Mouse (Mus musculus): ENCODE measurements at regions not wholly inside any gene's neighbourhood (a gene's known extent, or its start where the extent isn't known, plus 50 kb on each side); places are given as distances from the start of the nearest gene placed in this dataset.

- H3K9me3 ChIP-seq (replicated peaks; ENCODE audit: control insufficient read depth, low read length, poor library complexity, severe bottlenecking): no peaks in the 10 kb centered on the region
- no peaks in the 10 kb centered on the region for H3K36me3 ChIP-seq (ENCODE audit: control insufficient read depth, insufficient read depth, low read length)
- no peak overlapping the region for H3K4me3 ChIP-seq (ENCODE audit: low read depth, low read length)
- H3K4me2 ChIP-seq (ENCODE audit: low read length): no peak overlapping the region
- H3K9ac ChIP-seq (ENCODE audit: low read depth, low read length): no peak overlapping the region
- WGBS: 92% methylated on average over 2 of the region's 2 CpGs
- H3K4me1 ChIP-seq (ENCODE audit: control insufficient read depth, insufficient read depth, low read length): no peaks in the 10 kb centered on the region
- ATAC-seq: no peak
- H3K27me3 ChIP-seq (ENCODE audit: control insufficient read depth, insufficient read depth, low read depth, low read length): no peaks in the 10 kb centered on the region
- no peak overlapping the region for H3K27ac ChIP-seq (ENCODE audit: low read length)
Measured at GRCm38 (mm10) chr12:25623449-25623848, 526.5 kb upstream of the Id2 start.

GRCm38 (mm10) chr12:25621142-25621541 lies 524.2 kb upstream of the Id2 start:
- no peaks in the 10 kb centered on the region for H3K4me1 ChIP-seq (ENCODE audit: control insufficient read depth, insufficient read depth, low read length)
- no peak for ATAC-seq
- 88% methylated on average over 2 of the region's 2 CpGs for WGBS

GRCm38 (mm10) chr12:25617521-25617920 lies 520.6 kb upstream of the Id2 start:
- no peaks in the 10 kb centered on the region for H3K4me1 ChIP-seq (ENCODE audit: control insufficient read depth, insufficient read depth, low read length)
- H3K9me3 ChIP-seq (replicated peaks; ENCODE audit: control insufficient read depth, low read length, poor library complexity, severe bottlenecking): no peaks in the 10 kb centered on the region
- no peaks in the 10 kb centered on the region for H3K27me3 ChIP-seq (ENCODE audit: control insufficient read depth, insufficient read depth, low read depth, low read length)
- no peak overlapping the region for H3K4me3 ChIP-seq (ENCODE audit: low read depth, low read length)
- H3K27ac ChIP-seq (ENCODE audit: low read length): no peak overlapping the region
- no peak overlapping the region for H3K4me2 ChIP-seq (ENCODE audit: low read length)
- WGBS: 74% methylated on average over 5 of the region's 5 CpGs
- H3K36me3 ChIP-seq (ENCODE audit: control insufficient read depth, insufficient read depth, low read length): no peaks in the 10 kb centered on the region
- ATAC-seq: no peak
- no peak overlapping the region for H3K9ac ChIP-seq (ENCODE audit: low read depth, low read length)

More at GRCm38 (mm10) chr12:25621142-25621541, 524.2 kb upstream of the Id2 start:
- Histone ChIP-seq H3K27me3 (ENCODE audit: control insufficient read depth, insufficient read depth, low read depth, low read length) (no peaks in the 10 kb centered on the region), H3K4me2 (ENCODE audit: low read length) (no peak overlapping the region), H3K9me3 (replicated peaks; ENCODE audit: control insufficient read depth, low read length, poor library complexity, severe bottlenecking) (no peaks in the 10 kb centered on the region), H3K4me3 (ENCODE audit: low read depth, low read length) (no peak overlapping the region), H3K9ac (ENCODE audit: low read depth, low read length) (no peak overlapping the region), H3K27ac (ENCODE audit: low read length) (no peak overlapping the region), H3K36me3 (ENCODE audit: control insufficient read depth, insufficient read depth, low read length) (no peaks in the 10 kb centered on the region)

DNA sequence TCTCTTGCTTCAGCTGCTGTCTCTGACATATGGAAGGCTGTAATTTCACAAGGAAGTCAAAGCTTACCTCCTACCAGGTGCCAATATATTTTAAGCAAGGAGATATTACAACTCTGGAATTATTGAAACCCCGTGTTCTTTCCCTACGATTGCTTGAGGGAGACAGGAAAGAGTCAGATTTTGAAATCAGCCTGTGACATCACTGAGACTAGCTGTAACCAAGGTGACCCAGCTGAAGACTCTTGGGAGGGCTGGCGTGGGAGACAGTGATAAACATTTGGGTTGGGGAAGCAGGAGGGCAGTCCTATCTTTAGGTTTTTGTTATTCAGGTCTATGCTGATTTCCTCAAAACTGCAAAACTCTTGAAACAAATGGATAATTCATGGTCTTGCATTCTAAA lies 518.4 kb upstream of the Id2 start:
- Histone ChIP-seq H3K9me3 (replicated peaks; ENCODE audit: control insufficient read depth, low read length, poor library complexity, severe bottlenecking) (no peaks in the 10 kb centered on the region), H3K4me3 (ENCODE audit: low read depth, low read length) (no peak overlapping the region), H3K36me3 (ENCODE audit: control insufficient read depth, insufficient read depth, low read length) (no peaks in the 10 kb centered on the region), H3K4me1 (ENCODE audit: control insufficient read depth, insufficient read depth, low read length) (no peaks in the 10 kb centered on the region), H3K27me3 (ENCODE audit: control insufficient read depth, insufficient read depth, low read depth, low read length) (no peaks in the 10 kb centered on the region), H3K27ac (ENCODE audit: low read length) (no peak overlapping the region), H3K4me2 (ENCODE audit: low read length) (no peak overlapping the region), H3K9ac (ENCODE audit: low read depth, low read length) (no peak overlapping the region)
- WGBS: 76% methylated on average over 3 of the region's 3 CpGs
- ATAC-seq: no peak

DNA sequence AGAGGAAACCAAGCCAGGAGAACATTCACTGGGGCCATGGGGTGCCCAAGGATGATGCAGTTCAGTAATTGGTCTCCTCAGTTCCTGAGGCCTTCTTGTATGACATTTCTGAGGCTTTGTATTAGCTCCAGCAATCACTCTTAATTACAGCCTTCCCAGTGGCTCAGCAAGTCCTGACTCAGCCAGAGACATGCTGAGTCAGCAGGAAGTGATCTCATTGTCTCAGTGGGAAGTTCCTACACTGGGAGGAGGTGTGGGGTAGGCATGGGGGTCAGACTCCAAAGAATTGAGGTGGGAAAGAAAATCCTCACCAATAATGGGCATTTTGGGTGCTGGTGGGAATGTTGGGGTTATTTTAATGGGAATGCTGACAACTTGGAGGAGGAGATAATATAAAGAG lies 516.5 kb upstream of the Id2 start:
- no peak overlapping the region for H3K27ac ChIP-seq (ENCODE audit: low read length)
- H3K4me1 ChIP-seq (ENCODE audit: control insufficient read depth, insufficient read depth, low read length): no peaks in the 10 kb centered on the region
- no peaks in the 10 kb centered on the region for H3K9me3 ChIP-seq (replicated peaks; ENCODE audit: control insufficient read depth, low read length, poor library complexity, severe bottlenecking)
- H3K9ac ChIP-seq (ENCODE audit: low read depth, low read length): no peak overlapping the region
- no peaks in the 10 kb centered on the region for H3K27me3 ChIP-seq (ENCODE audit: control insufficient read depth, insufficient read depth, low read depth, low read length)
- H3K4me3 ChIP-seq (ENCODE audit: low read depth, low read length): no peak overlapping the region
- H3K4me2 ChIP-seq (ENCODE audit: low read length): no peak overlapping the region
- no peaks in the 10 kb centered on the region for H3K36me3 ChIP-seq (ENCODE audit: control insufficient read depth, insufficient read depth, low read length)
- no peak for ATAC-seq

DNA sequence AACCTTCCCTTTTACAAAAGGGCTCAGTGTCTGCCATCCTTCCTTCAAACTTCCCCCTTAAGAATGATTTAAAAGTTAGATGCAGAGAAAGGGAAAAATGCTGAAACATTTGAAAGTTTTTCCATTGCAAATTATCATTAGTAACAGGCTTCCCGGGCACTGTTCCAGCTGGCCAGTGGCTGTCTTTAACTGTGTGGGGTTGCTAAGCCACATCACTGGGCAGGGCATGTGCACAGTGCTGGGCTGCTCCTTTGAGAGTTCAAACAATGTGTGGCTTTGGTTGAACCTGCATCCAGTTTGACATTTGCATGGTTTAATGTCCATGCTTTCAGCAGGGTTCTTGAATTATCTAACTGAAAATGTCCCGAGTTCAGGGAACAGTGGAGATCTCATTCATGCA lies 512.1 kb upstream of the Id2 start:
- Histone ChIP-seq H3K4me1 (ENCODE audit: control insufficient read depth, insufficient read depth, low read length) (no peaks in the 10 kb centered on the region), H3K9me3 (replicated peaks; ENCODE audit: control insufficient read depth, low read length, poor library complexity, severe bottlenecking) (no peaks in the 10 kb centered on the region), H3K9ac (ENCODE audit: low read depth, low read length) (no peak overlapping the region), H3K36me3 (ENCODE audit: control insufficient read depth, insufficient read depth, low read length) (no peaks in the 10 kb centered on the region), H3K27me3 (ENCODE audit: control insufficient read depth, insufficient read depth, low read depth, low read length) (no peaks in the 10 kb centered on the region), H3K4me2 (ENCODE audit: low read length) (no peak overlapping the region), H3K4me3 (ENCODE audit: low read depth, low read length) (no peak overlapping the region), H3K27ac (ENCODE audit: low read length) (no peak overlapping the region)
- peak; percentile 66; the same call in 1 of the 2 replicates for ATAC-seq
- WGBS: 35% methylated on average over 2 of the region's 2 CpGs

DNA sequence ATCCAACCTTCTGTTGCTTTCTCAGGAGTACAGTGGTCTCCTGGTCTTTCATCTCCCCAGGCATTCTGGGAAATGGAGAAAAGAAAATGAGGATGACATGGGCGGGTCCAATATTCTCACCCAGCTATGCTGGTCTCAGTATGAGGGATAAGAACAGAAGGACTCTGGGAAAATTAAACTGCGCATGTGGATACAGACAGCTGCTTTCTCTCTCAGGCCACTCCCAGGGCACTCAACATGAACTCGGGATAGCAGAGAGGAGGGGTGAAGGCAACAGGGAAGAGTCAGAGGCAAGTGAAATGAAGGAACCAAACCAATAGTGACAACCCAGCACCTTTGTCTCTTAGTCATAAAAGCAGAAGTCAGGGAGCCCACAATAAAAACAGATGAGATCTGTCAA lies 508.5 kb upstream of the Id2 start:
- Histone ChIP-seq H3K27me3 (ENCODE audit: control insufficient read depth, insufficient read depth, low read depth, low read length) (no peaks in the 10 kb centered on the region), H3K9me3 (replicated peaks; ENCODE audit: control insufficient read depth, low read length, poor library complexity, severe bottlenecking) (no peaks in the 10 kb centered on the region), H3K4me2 (ENCODE audit: low read length) (no peak overlapping the region), H3K4me1 (ENCODE audit: control insufficient read depth, insufficient read depth, low read length) (no peaks in the 10 kb centered on the region), H3K4me3 (ENCODE audit: low read depth, low read length) (no peak overlapping the region), H3K36me3 (ENCODE audit: control insufficient read depth, insufficient read depth, low read length) (no peaks in the 10 kb centered on the region), H3K27ac (ENCODE audit: low read length) (no peak overlapping the region), H3K9ac (ENCODE audit: low read depth, low read length) (no peak overlapping the region)
- no peak for ATAC-seq
- WGBS: 90% methylated on average over 3 of the region's 3 CpGs

DNA sequence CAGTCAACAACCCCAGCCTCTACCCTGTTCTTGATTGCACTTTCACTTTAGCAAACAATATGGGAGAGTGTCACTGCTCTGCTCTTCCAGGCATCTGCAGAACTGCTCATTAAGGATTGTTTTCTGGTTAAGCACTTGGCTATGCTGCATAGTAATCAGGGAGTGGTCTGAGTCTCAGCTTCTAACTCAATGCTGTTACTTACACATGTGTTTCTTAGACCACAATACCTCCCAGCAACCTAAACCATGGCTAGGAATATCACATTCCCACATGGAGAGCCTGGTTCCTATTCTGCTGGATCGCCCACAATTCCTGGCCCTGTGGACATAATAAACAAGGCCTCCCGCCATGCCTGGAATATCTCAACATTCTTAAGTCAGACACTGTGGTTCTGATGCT lies 493.3 kb upstream of the Id2 start:
- H3K4me1 ChIP-seq (ENCODE audit: control insufficient read depth, insufficient read depth, low read length): no peaks in the 10 kb centered on the region
- H3K4me3 ChIP-seq (ENCODE audit: low read depth, low read length): no peak overlapping the region
- no peak for ATAC-seq
- 100% methylated on average over 2 of the region's 2 CpGs for WGBS
- H3K4me2 ChIP-seq (ENCODE audit: low read length): no peak overlapping the region
- no peak overlapping the region for H3K27ac ChIP-seq (ENCODE audit: low read length)
- H3K36me3 ChIP-seq (ENCODE audit: control insufficient read depth, insufficient read depth, low read length): no peaks in the 10 kb centered on the region
- H3K9ac ChIP-seq (ENCODE audit: low read depth, low read length): no peak overlapping the region
- no peaks in the 10 kb centered on the region for H3K27me3 ChIP-seq (ENCODE audit: control insufficient read depth, insufficient read depth, low read depth, low read length)
- H3K9me3 ChIP-seq (replicated peaks; ENCODE audit: control insufficient read depth, low read length, poor library complexity, severe bottlenecking): 0 out of 2 replicates have a peak, but pooled peaks cover under 1% of the 10 kb centered on the region

DNA sequence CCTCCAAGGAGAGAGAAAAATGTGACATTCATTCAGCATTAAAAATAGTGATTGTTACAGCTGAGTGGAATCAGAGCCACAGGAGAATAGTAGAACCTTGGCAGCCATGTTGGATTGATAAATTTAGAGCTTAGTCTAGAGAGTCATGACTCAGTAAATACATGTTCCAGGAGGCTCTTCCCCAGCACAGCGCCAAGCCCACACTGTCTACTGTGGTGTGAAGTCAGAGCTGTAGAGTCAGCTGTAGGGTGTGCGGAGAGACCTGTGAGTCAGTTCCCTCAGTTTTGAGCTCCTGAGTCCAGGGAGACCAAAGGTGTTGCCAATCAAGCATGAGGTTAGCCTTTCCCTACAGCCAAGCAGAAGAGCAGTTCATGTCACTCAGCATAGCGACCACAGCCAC lies 488.8 kb upstream of the Id2 start:
- WGBS: 97% methylated on average over 3 of the region's 3 CpGs
- Histone ChIP-seq H3K27me3 (ENCODE audit: control insufficient read depth, insufficient read depth, low read depth, low read length) (no peaks in the 10 kb centered on the region), H3K9ac (ENCODE audit: low read depth, low read length) (no peak overlapping the region)

DNA sequence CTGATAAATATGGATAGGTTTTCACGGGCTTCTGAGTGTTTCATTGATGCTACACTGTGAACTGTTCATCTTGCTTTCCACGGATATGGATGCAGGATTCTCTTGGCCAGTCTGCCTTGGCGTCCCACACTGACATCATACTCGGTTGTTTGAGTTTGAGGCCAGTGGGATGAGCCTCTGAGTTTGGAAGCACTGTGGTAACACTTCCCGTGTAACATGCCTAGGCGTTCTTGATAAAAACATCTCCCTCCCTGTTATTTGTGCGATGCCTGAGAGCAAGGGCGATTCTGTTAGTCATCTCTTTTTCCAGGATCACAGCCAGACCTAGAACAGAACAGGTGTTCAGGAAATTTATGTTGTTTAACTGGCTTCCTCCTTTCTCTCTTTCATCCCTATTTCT lies 482.5 kb upstream of the Id2 start:
- Histone ChIP-seq H3K4me3 (ENCODE audit: low read depth, low read length) (no peak overlapping the region), H3K27me3 (ENCODE audit: control insufficient read depth, insufficient read depth, low read depth, low read length) (no peaks in the 10 kb centered on the region), H3K9me3 (replicated peaks; ENCODE audit: control insufficient read depth, low read length, poor library complexity, severe bottlenecking) (no peaks in the 10 kb centered on the region), H3K4me2 (ENCODE audit: low read length) (no peak overlapping the region), H3K27ac (ENCODE audit: low read length) (no peak overlapping the region), H3K9ac (ENCODE audit: low read depth, low read length) (no peak overlapping the region), H3K4me1 (ENCODE audit: control insufficient read depth, insufficient read depth, low read length) (no peaks in the 10 kb centered on the region), H3K36me3 (ENCODE audit: control insufficient read depth, insufficient read depth, low read length) (no peaks in the 10 kb centered on the region)
- ATAC-seq: no peak
- 92% methylated on average over 8 of the region's 8 CpGs for WGBS

More for the DNA sequence above, 488.8 kb upstream of the Id2 start:
- no peaks in the 10 kb centered on the region for H3K36me3 ChIP-seq (ENCODE audit: control insufficient read depth, insufficient read depth, low read length)
- no peak overlapping the region for H3K4me3 ChIP-seq (ENCODE audit: low read depth, low read length)
- no peaks in the 10 kb centered on the region for H3K4me1 ChIP-seq (ENCODE audit: control insufficient read depth, insufficient read depth, low read length)
- H3K9me3 ChIP-seq (replicated peaks; ENCODE audit: control insufficient read depth, low read length, poor library complexity, severe bottlenecking): no peaks in the 10 kb centered on the region
- ATAC-seq: no peak
- no peak overlapping the region for H3K4me2 ChIP-seq (ENCODE audit: low read length)
- H3K27ac ChIP-seq (ENCODE audit: low read length): no peak overlapping the region

Measured in midbrain, embryonic 16.5 days (tissue).